Mouse (Mus musculus): ENCODE results near the gene Aspg.

Aspg gene

DNA sequence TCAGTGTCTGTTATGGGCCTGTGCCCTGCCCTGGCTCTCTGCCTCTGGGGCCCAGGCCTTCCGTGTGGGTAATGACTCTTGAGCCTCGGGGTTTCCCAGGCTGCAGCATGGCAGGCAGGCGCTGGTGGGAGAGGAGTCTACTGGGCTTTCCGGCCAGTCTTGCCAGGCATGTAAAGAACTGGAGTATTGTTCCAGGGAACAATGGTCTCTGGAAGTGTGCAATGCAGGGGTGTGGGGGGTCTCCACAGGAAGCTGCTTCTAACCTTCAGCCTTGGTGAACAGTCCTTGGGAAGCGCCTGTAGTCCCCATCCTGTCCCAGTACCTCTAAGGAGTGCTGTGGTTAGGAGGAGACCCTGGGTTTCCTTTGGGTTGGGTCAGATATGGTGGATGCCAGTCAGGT lies 40.9 kb downstream of the Aspg start:
- DNase-seq (ENCODE audit: extremely low read depth, low read depth, low spot score) = no peak

DNA sequence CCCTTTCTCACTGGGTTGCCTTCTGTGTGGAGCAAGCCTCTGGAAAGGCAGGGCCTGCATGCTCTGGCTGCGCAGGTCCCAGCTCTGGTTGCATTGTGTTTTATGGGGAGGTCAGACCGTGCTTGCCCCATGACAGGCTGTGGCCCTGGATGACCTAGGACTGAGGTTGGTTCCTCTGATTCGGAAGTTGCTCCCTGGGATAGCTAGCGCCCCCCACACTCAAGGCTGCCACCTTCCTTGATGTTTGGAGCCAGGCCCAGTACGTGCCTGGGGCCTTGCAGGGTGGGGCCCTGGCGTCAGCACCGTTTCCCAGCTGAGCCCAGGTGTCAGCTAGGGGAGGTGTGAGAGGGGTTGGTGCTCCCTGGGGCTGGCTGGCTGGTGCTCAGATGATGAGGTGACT lies 43.5 kb downstream of the Aspg start:
- no peak for DNase-seq (ENCODE audit: extremely low read depth, low read depth, low spot score)

DNA sequence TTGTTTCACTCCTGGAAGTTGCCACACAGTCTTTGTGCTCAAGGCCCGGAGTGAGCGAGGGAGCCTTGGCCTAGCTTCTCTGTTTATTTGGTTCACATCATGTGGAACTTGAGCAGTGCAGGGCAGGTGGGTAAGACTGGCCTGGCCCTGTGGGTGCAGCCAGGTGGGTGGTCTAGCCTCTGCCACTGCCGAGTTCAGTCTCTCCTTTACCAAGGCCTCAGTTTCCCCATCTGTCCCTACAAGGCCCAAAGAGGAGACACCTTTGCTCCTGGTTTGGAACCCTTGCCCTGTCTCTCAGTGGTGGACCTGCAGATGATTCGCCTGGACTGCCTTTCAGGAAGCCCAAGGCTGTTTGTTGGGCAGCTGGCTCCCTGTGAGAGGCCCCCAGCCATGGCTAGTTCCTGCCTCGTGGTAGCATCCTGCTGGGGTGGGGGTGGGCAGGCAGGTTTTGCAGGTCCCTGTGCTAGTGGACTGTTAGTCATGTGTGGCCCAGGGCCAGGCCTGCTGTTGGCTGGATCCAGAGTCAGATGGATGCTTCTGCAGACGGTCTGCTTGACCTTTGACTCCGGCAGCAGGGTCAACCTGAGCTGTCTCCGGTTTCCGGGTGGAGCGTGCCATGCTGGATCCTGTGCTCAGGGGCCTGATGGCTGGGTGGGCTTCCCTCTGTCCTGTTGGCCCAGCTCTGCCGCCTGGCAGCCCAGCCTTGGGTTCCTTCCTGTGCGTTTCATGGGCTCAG lies 44.9 kb downstream of the Aspg start:
- DNase-seq (ENCODE audit: extremely low read depth, low read depth, low spot score) = no peak

DNA sequence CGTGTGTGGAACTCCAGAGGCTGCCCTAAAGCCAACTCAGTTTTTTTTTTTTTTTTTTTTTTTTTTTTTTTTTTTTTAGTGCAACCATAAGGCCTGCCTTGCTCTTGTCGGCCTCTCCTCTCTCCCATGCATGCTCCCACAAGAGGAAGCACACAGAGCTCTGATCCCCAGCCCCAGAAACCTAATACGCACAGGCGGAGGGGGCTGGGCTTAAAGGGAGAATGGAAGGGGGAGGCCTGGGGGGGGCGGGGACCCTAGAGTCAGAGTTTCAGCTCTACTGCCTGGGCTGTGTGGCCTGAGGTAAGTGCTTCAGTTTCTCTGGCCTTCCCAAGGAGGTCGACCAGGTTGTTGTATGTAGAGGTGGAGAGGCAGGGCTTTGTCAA lies 45.5 kb downstream of the Aspg start:
- no peak for DNase-seq (ENCODE audit: extremely low read depth, low read depth, low spot score)

DNA sequence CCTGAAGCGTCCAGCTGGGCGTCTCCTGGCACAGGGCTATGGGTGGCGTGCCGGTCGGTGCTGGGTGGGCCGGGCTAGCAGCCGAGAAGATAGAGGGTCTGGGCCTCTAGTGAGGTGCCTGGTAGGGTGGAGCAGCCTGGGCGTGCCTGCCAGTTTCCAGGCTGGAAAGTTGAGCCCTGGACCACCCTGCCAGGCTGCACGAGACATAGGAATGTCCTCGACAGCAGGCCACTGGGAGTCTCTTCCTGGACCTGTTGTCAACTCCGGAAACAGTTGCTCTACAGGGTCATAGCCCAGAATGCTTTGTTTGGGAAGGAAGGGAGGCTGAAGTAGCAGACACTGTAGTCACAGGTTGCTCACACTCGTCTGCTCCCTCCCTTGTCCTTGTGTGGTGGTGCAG lies 47.1 kb downstream of the Aspg start:
- DNase-seq (ENCODE audit: extremely low read depth, low read depth, low spot score) = no peak

DNA sequence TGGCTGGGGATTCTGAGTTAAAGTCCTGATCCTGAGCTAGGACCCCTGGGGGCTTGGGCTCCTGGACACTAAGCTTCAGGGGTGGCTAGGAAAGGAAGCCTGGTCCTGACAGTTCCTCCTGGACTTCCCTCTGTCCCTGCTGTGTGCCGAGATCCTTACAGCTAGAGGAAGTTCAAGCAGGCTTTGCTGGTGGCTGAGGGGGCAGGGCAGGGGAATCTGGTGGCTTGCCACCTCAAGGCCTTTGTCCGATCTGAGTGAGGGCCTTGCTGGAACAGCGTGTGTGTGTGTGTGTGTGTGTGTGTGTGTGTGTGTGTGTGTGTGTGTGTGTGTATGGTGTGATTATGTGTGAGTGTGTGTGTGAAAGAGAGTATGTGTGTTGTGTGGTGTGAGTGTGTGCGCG lies 48.0 kb downstream of the Aspg start:
- no peak for DNase-seq (ENCODE audit: extremely low read depth, low read depth, low spot score)

DNA sequence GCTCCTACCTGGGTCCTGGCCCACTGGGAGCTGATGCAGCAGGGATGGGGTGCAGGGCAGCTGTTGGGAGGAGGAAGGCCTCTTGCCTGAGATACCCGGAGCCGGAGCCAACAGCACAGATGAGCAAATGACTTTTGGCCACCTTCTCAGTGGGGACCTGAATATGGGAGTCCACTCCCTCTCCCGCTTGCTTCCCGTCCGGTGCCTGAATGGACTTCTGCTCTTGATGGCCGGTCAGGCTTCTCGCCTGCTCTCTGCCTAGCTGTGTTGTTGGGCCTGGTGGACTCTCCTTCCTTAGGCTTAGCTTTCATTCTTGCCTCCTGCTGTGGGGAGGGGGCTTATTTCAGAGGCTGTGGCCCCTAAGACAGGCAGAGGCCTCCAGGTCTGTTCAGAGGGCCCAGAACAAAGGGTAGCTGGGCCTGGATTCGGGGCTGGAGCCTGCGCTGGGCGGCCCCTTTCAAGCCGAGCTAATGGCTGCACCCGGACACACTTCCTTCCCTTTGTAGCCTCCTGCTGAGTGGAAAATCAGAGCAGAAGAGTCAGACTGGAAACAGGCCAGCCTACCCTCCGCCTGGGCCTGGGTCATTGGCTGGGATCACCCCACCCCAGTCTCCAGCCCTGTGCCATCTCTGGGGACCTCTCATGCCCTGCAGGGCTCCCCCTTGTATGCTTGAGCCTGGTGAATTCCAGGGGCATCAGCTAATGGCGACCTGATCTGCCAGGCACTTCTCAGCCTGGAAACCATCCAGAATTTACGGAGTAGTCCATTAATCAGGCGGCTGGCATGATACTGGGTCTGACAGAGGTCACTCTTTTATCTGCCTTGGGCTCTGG lies 49.0 kb downstream of the Aspg start:
- no peak for DNase-seq (ENCODE audit: extremely low read depth, low read depth, low spot score)

DNA sequence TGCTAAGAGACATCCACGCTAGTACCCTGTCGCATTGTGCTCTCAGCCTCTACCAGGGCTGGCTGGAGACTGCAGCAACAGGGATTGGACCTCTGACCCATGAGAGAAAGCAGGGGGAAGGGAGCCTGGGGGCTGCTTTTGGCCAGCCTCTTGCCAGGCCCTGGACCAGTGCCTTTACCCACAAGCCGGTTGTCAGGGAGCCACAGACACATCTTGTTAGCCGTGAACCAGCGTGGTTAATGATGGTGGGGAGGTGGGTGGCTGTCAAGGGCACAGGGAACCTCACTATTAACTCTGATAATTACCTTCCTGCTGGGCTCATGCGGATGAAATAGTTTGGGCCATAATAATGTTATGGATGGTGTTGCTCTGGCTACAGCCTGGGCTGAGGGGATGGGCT lies 50.3 kb downstream of the Aspg start:
- no peak for DNase-seq (ENCODE audit: extremely low read depth, low read depth, low spot score)

DNA sequence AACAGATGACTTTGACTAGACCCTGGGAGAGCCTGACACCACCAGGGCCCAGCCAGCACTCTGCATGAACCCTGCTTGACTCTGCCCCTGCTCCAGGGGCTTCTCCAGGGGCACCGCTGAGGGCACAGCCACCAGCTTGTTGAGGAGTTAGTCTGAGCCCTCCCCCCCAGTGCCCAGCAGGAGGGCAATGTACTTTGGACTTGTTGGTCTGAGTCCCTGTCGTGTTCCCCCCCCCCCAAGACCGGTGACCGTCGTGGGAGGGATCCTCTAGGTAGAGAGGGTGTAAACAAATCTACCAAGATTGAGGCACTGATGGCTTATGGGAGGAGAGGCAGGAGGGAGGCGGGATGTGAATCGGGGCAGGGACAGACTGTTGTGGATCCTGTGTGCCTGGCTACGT lies 51.8 kb downstream of the Aspg start:
- DNase-seq (ENCODE audit: extremely low read depth, low read depth, low spot score) = no peak

DNA sequence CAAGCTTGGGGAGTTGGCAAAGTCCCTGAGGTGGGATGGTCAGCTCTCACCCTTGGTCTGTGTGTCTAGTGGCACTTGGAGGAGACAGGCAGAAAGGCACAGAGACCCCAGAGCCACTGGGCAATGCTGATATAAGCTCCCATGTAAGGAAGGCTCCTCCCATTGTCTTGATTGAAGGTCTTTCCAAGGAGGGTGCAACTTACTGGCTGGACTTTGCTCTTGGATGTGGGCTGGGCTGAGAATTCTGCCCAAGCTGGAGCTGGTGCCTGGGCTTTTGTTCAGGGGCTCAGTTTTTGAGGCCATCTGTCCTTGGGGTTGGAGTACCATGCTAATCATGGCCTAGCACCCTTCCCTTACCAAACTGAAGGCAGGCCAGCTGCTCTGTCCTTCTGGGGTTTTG lies 52.3 kb downstream of the Aspg start:
- DNase-seq (ENCODE audit: extremely low read depth, low read depth, low spot score) = no peak

DNA sequence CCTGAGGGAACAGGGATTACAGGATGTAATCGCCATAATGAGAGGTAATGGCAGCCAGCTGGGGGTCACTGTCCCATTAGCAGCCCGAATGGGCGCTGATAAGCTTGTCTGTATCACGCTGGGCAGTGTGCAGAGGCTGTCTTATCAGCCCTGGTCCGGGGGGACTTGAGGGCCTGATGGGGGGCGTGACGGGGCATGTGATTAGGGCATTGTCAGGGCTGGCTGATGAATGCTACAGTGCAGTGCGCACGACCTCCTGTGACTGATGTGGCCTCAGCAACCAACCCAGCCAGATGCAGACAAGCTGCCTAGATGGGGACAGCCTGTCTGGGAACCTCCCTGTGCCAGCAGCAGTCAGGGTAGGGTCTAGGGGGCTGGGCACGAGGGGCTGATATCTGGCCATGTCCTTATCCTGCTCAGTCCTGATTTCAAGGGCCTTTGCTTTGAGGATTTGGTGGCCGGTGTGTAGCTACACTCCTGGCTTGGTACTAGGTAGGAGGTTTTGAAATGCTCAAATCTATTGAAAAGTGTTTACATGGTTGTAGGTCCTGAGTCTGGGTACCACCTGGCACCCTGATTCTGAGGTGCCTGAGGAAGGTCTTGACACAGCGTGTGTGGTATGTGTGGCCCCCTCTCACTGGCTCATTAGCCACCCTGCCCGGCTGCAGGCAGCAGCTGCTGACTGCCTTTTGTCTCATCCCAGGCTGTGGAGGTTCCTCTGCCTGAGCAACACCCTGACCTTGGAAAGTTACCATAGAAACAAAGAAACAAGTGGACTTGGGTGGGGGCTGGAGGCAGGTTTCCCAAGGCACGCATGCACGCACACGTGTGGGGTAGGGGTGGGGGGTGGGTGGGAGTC lies 57.7 kb downstream of the Aspg start:
- no peak for DNase-seq (ENCODE audit: extremely low read depth, low read depth, low spot score)

DNA sequence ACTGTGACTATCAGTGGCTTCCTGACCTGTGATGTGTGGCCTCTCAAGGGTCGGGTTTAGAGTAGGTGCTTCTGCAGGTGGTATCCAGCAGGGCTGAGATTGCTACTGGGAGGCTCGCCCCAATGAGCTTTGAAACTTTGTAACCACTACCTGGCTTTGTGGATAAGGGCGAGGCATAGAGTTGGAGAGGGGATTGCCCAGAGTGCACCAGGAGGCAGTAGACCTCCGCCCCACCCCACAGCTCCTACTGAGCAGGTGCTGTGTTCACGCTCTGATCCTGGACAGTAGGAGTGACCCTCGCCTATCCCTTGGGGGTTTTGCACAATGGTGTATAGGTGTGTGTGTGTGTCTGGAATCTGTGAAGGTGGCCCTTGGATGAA lies 58.4 kb downstream of the Aspg start:
- no peak for DNase-seq (ENCODE audit: extremely low read depth, low read depth, low spot score)

DNA sequence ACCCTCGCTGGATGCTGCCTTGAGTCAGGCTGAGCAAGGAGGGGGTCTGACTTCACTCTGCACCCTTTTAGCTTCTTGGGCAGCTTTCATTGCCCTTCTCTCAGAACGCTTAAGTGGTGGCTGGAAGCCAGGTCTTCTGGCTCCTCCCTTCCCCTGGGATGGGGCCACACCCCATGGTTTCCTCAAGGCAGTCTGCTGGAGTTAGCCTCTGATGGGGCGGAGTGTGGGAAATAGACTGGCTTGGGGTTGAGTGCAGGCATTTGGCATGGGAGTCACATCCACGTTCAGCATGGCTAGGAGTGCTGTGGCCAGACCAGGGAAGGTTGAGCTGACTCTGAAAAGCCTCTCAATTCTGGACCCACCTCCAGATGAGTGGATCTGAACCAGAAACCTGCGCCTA lies 62.8 kb downstream of the Aspg start:
- DNase-seq (ENCODE audit: extremely low read depth, low read depth, low spot score) = no peak

DNA sequence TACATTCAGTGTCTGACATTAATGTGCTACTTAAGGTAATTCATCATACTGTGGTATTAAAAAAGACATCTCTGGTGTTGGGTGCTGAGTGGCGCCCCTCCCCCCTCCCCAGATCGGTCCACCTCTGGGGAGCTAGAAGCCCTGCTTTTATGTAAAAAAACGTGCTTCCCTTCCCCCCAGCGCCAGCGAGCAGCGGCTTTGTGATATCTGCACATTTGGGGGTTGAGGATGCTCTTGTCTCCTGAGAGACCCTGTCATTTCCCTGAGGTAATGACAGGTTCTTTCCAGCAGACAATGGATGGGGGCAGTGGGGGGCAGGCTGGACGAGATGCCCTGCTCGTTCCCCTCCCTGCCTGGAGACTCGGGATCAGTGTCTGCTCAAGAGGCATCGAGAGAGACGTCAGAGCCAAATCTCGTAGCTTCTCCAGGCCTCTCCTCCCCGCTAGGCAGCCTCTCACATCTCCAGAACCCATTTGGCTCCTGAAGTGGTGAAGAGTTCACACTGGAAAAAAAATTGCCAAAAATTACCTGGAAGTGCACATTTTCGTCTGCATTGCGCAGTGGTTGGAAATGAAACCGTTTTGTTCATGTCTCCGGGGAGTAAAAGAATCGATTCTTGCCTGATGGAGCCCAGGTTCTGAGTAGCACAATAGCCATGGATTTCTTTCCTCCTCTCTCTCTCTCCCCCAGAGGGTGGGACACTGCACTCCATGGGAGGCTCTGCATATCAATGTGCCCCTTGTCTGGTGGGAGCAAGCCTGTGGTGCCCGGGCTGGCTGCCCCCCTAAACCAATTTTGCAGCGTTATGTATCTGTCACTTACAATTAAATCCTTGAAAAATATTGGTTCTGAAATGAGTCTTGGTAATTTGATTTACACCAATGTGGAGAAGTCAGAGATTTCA lies 64.4 kb downstream of the Aspg start:
- no peak for DNase-seq (ENCODE audit: extremely low read depth, low read depth, low spot score)

DNA sequence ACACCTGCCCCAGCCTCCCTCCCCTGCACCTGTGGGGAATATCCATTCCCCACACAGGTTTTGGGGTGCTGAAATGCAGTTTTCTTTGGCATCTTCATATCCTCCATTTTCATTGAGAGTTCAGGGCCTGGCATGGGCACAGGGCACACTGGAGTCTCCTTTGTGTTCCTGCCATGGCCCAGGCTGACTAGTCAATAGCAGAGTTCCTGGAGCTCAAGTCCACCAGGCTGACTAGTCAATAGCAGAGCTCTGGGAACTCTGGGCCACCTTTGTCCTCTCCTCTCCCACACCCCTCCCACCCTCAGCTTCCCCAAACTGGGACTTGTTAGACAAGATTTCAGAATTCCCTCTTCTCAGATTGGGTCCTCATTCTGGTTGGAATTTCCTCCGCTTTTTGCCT lies 65.2 kb downstream of the Aspg start:
- DNase-seq (ENCODE audit: extremely low read depth, low read depth, low spot score) = no peak

DNA sequence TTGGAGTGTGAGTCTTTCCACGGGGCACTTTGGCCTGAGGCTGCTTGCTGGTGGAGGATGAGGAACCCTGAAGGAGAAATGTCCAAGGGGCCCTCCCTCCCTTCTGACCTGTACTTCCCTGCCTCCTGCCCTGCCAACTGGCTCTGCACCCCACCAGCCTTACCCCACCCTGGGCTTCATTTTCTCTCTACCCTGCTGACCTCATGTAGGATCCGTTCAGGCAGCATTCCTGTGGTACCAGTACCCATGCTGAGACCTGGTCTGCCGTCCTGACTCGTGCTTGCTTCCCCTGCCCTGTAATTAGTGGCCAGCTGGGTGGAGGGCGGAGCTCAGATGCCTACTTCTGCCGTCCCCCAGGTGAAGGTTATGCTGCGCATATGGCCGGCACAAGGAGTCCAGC lies 65.7 kb downstream of the Aspg start:
- no peak for DNase-seq (ENCODE audit: extremely low read depth, low read depth, low spot score)
